Mouse (Mus musculus) liver, postnatal 0 days (tissue): ENCODE results near the gene Psen1. TPM values are rescaled to one million over a fixed set of nuclear protein-coding genes. Genes with fewer than 3 reads are reported as not detected.

Experiments used
- ATAC-seq: fragments of 200-750 bp; cut with Nextera tagmentation; 2 replicates; pipeline ENCODE4 v1.8.0; 2017; ENCODE audit warnings: mild to moderate bottlenecking, moderate library complexity
- DNase-seq: peaks from one replicate; pipeline ENCODE4 v3.0.0-alpha.2; 2016
- H3K27ac ChIP-seq: fragments of 300-500 bp; sonication (generic); 2 replicates; pipeline ENCODE4 v1.5.1; 2014; ENCODE audit warnings: antibody characterized with exemption, moderate library complexity, mild to moderate bottlenecking, low read depth
- H3K27me3 ChIP-seq: fragments of 300-500 bp; sonication (generic); 2 replicates; pipeline ENCODE4 v1.6.1; 2014; ENCODE audit warnings: low read length, control low read depth, mixed read lengths; ENCODE audit not compliant: insufficient read depth
- H3K36me3 ChIP-seq: fragments of 300-500 bp; sonication (generic); replicated peaks from 2 replicates; pipeline ENCODE4 v1.6.1; 2014; ENCODE audit warnings: mild to moderate bottlenecking, control low read depth, low read length, moderate library complexity, mixed read lengths; ENCODE audit not compliant: insufficient read depth
- H3K4me1 ChIP-seq: fragments of 300-500 bp; sonication (generic); 2 replicates; pipeline ENCODE4 v1.6.1; 2014; ENCODE audit warnings: antibody characterized with exemption, mild to moderate bottlenecking, control low read depth; ENCODE audit not compliant: insufficient read depth
- H3K4me2 ChIP-seq: fragments of 300-500 bp; sonication (generic); 2 replicates; pipeline ENCODE4 v1.6.1; 2014; ENCODE audit warnings: low read depth, mild to moderate bottlenecking, low read length, moderate library complexity, mixed read lengths
- H3K4me3 ChIP-seq: fragments of 300-500 bp; sonication (generic); 2 replicates; pipeline ENCODE4 v1.5.1; 2014; ENCODE audit warnings: low read depth, low read length
- H3K9ac ChIP-seq: fragments of 300-500 bp; sonication (generic); replicated peaks from 2 replicates; pipeline ENCODE4 v1.6.1; 2014; ENCODE audit warnings: mild to moderate bottlenecking, moderate library complexity
- H3K9me3 ChIP-seq: fragments of 300-500 bp; sonication (generic); 2 replicates; pipeline ENCODE4 v1.6.1; 2016; ENCODE audit warnings: mild to moderate bottlenecking, control low read depth, low read length, mixed read lengths
- CTCF ChIP-seq: sonication (generic); IDR thresholded peaks from 2 replicates; pipeline ENCODE4 v1.5.1; 2016; ENCODE audit warnings: antibody characterized with exemption, low read depth
- EP300 ChIP-seq: IDR thresholded peaks from 2 replicates; pipeline ENCODE4 v1.6.1; 2016; ENCODE audit warnings: antibody characterized with exemption, low read depth, mild to moderate bottlenecking
- WGBS: fragments of 180-500 bp; shearing (Covaris S2); extraction: QIAGEN DNeasy Blood & Tissue Kit; methylation state at CpG from one replicate; pipeline ENCODE4 v1.1.7; 2014; ENCODE audit not compliant: insufficient replicate concordance; 5-methylcytosine and 5-hydroxymethylcytosine counted together
- polyA plus RNA-seq: library from polyadenylated mRNA; unstranded; fragments of >200 nt; fragmentation: Nextera tagmentation; extraction: Ambion mirVana; gene quantifications from 2 replicates; pipeline ENCODE4 v1.2.1, GENCODE M21; 2015

Gene Psen1
- polyA plus RNA-seq, 1 experiment from 2014 or later = 18.6 TPM

DNA sequence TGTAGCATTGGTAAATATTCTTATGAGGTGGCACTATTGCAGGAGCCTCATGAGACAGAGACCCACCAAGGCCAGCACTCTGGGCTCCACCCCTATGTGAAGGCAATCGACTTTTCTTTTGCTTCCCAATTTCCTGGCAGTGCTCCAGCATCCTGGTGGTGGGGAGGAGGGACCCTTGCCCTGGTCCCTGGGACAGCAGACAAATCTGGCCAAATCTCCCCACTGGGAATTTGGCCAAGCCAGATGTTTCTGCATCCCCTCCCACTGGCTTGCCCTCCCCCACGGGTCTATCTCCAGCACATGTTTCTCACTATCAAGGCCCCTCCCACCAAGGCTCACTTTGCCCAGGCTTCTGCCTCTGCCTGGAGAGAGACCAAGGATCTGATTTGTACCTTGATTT is 64.5 kb downstream of the Psen1 start:
- H3K9ac ChIP-seq = no peak overlapping the region
- DNase-seq (no peak), ATAC-seq (no peak)
- TF ChIP-seq EP300 = no peak
- TF ChIP-seq CTCF = no peak
- H3K4me1 ChIP-seq = 0 out of 2 replicates have a peak, but pooled peaks cover 4% of the 10 kb centered on the region
- H3K4me3 ChIP-seq = no peak overlapping the region
- H3K4me2 ChIP-seq = no peak overlapping the region
- no peaks in the 10 kb centered on the region for H3K36me3 ChIP-seq
- H3K27ac ChIP-seq = no peak overlapping the region
- no peaks in the 10 kb centered on the region for H3K9me3 ChIP-seq
- WGBS = 17% methylated on average over 2 of the region's 2 CpGs
- H3K27me3 ChIP-seq = no peaks in the 10 kb centered on the region

DNA sequence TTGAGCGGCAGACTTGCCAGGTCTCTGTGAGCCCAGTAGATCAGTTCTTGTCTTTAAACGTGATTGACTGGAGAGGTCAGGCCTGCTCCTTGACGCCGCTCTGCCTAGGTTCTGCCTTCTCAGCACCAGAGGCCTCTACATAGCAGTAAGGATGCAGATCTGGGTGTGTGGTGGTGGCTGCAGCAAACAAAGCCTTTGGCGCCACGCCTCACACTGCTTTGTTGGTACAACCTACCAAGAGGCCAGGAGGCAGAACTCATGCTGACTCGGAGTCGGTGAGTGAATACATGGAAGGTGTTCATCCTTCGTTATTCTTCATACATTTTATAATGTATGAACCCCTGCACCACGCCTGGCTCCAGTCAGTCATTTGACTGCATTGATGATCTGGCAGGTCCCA is 70.8 kb downstream of the Psen1 start:
- no peak for DNase-seq

DNA sequence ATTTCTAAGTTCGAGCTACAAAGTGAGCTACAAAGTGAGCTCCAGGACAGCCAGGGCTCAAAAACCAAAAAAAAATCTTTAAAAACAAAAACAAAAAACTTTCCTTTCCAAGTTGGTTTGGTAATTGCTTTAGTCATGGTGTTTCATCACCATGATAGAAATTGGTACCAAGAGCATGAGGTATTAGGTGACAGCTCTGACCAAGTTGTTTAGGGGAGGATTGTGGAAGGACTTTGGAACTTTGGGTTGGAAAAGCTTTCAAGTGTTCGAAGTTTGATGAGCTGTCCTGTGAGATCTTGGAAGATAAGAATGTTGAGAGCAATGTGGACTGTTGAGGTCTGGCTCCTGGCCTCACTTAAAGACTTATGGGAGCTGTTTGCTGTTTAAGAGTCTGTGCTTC is 72.2 kb downstream of the Psen1 start:
- Histone ChIP-seq H3K9me3 (no peaks in the 10 kb centered on the region), H3K4me3 (no peak overlapping the region), H3K4me2 (no peak overlapping the region), H3K27me3 (0 out of 2 replicates have a peak, but pooled peaks cover 8% of the 10 kb centered on the region), H3K9ac (no peak overlapping the region), H3K4me1 (peaks cover 16% of the 10 kb centered on the region), H3K36me3 (no peaks in the 10 kb centered on the region), H3K27ac (no peak overlapping the region)
- ATAC-seq (no peak), DNase-seq (no peak)
- TF ChIP-seq EP300 (no peak), CTCF (no peak)
- WGBS = 65% methylated on average over 2 of the region's 2 CpGs

More for the DNA sequence above, 70.8 kb downstream of the Psen1 start:
- Histone ChIP-seq H3K36me3 (no peaks in the 10 kb centered on the region), H3K4me3 (no peak overlapping the region), H3K4me2 (no peak overlapping the region), H3K27ac (no peak overlapping the region), H3K9ac (no peak overlapping the region), H3K9me3 (no peaks in the 10 kb centered on the region), H3K4me1 (peaks cover 11% of the 10 kb centered on the region), H3K27me3 (0 out of 2 replicates have a peak, but pooled peaks cover 1% of the 10 kb centered on the region)
- no peak for TF ChIP-seq EP300
- 77% methylated on average over 10 of the region's 10 CpGs for WGBS
- ATAC-seq = no peak

DNA sequence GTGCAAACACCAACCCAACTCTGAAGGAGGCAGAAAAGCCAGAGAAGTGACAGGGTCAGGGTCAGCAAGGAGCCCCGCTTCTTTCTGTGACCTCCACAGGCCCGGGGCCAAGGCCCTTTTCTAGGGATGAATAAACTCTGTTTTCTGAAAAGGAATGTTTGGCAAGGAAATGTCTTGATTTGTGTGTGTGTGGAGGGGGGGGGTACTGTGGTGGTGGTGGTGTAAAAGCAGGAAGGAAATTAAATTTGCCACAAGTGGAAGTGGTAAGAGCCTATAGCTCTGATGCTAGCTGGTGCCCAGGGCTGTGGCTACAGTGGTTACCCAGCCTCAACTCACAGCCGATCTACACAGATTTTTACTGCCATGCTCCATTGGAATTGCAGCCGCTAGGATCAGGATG is 74.8 kb downstream of the Psen1 start:
- H3K9ac ChIP-seq = no peak overlapping the region
- no peaks in the 10 kb centered on the region for H3K36me3 ChIP-seq
- H3K4me3 ChIP-seq = no peak overlapping the region
- peaks cover 16% of the 10 kb centered on the region for H3K4me1 ChIP-seq
- 15% methylated on average over 4 of the region's 4 CpGs for WGBS
- H3K27ac ChIP-seq = no peak overlapping the region
- TF ChIP-seq EP300 = no peak
- TF ChIP-seq CTCF = no peak
- ATAC-seq = peak; percentile 2; the same call in 1 of the 2 replicates
- peaks cover 11% of the 10 kb centered on the region; the same call in 1 of the 2 replicates for H3K27me3 ChIP-seq
- no peak for DNase-seq
- no peaks in the 10 kb centered on the region for H3K9me3 ChIP-seq
- H3K4me2 ChIP-seq = no peak overlapping the region

DNA sequence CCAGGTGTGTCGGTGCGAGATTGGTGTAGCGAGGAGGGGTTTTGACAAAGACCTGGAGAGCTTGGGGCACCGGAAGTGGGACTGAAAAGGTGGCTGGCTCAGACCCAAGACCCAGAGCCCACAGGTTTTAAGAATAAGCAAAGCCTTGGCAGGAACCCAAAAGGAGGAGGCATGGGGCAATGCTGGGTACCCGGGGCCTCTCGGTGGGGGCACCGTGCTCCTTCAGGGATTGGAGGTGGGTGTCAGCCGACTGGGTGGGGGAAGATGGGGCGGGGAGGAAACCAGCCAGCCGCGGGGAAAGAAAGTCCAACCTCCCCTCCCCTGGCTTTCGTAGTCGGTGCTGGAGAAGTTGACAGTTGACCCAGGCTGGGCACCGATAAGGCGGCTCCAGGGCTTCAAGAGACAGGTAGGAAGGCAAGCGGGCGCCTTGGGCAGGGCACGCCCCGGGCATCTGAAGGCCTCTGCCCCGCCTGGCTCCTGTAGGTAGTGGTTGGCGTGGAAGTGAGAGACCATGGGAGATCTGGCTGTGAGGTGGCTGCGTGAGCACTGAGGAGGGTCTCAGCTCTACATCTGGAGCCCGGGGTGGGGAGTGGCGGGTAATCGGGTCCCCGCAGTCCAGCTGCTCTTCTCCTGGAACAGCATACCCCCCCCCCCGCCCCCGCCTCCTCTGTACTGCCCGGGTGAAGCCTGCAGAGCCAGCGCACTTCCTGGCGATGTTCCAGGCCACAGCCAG is 75.5 kb downstream of the Psen1 start, which contains the start of gene Papln:
Papln (plus strand) TSS at position 324 of the 733 bp plus-strand sequence.
- peaks cover 16% of the 10 kb centered on the region for H3K4me1 ChIP-seq
- no peak within 1 kb of the TSS for H3K27ac ChIP-seq
- WGBS = 8% methylated on average over 30 of the region's 31 CpGs
- no peaks in the 10 kb centered on the region for H3K9me3 ChIP-seq
- no peaks in the 10 kb centered on the region for H3K36me3 ChIP-seq
- ATAC-seq (peak; percentile 39; the same call in 1 of the 2 replicates), DNase-seq (peak; percentile 58)
- no peak for TF ChIP-seq EP300
- TF ChIP-seq CTCF = no peak
- H3K27me3 ChIP-seq = peaks cover 11% of the 10 kb centered on the region; the same call in 1 of the 2 replicates
- peak within 1 kb of the TSS; percentile 72 for H3K4me2 ChIP-seq
- H3K4me3 ChIP-seq = peak within 1 kb of the TSS; percentile 39
- H3K9ac ChIP-seq = peak within 1 kb of the TSS; percentile 38; the same call in 1 of the 2 replicates

DNA sequence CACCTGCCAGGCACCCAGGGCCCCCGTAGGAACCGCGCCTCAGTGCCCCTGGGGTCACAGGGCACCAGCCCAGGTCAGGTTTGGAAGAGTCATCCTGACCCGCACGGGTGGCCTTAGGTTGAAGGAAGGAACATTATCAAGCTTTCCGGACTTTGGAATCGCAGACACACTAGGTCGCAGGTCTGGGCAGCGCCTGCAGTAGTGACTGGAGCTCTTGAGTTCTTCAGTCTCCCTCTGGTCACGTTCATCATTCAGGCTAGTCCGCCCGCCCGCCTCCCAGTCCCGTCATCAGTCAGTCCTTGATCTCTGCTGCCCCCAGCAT is 76.1 kb downstream of the Psen1 start:
- no peak for DNase-seq
- H3K4me3 ChIP-seq = peak overlapping the region; percentile 39
- no peak overlapping the region for H3K27ac ChIP-seq
- no peak for TF ChIP-seq EP300
- no peak for TF ChIP-seq CTCF
- peaks cover 11% of the 10 kb centered on the region; the same call in 1 of the 2 replicates for H3K27me3 ChIP-seq
- peak overlapping the region; percentile 38; the same call in 1 of the 2 replicates for H3K9ac ChIP-seq
- H3K4me1 ChIP-seq = peaks cover 16% of the 10 kb centered on the region
- H3K9me3 ChIP-seq = no peaks in the 10 kb centered on the region
- H3K4me2 ChIP-seq = peak overlapping the region; percentile 72
- ATAC-seq = peak; percentile 3; the same call in 1 of the 2 replicates
- 11% methylated on average over 14 of the region's 14 CpGs for WGBS
- H3K36me3 ChIP-seq = no peaks in the 10 kb centered on the region
